Mouse (Mus musculus): ENCODE measurements at regions not wholly inside any gene's neighbourhood (a gene's known extent, or its start where the extent isn't known, plus 50 kb on each side); places are given as distances from the start of the nearest gene placed in this dataset.

GRCm38 (mm10) chr17:51683318-51683717, 149.8 kb downstream of the Satb1 start:
- no peak for ATAC-seq (replicated peaks; ENCODE audit: low read depth, poor library complexity, severe bottlenecking)

GRCm38 (mm10) chr17:51682368-51682767, 150.7 kb downstream of the Satb1 start:
- no peak for ATAC-seq (replicated peaks; ENCODE audit: low read depth, poor library complexity, severe bottlenecking)

- ATAC-seq (replicated peaks; ENCODE audit: low read depth, poor library complexity, severe bottlenecking) = no peak
These were observed 155.6 kb downstream of the Satb1 start for GRCm38 (mm10) chr17:51677451-51677850.

- no peak for ATAC-seq (replicated peaks; ENCODE audit: low read depth, poor library complexity, severe bottlenecking)
These were observed 174.7 kb downstream of the Satb1 start for GRCm38 (mm10) chr17:51658408-51658807.

- no peak for ATAC-seq (replicated peaks; ENCODE audit: low read depth, poor library complexity, severe bottlenecking)
These were observed 179.2 kb downstream of the Satb1 start for GRCm38 (mm10) chr17:51653881-51654280.

GRCm38 (mm10) chr17:51651880-51652279, 181.2 kb downstream of the Satb1 start:
- ATAC-seq (replicated peaks; ENCODE audit: low read depth, poor library complexity, severe bottlenecking) = 0 out of 2 replicates have a peak, but pooled peaks have one; percentile 54

- ATAC-seq (replicated peaks; ENCODE audit: low read depth, poor library complexity, severe bottlenecking) = no peak
These were observed 183.8 kb downstream of the Satb1 start for GRCm38 (mm10) chr17:51649213-51649815.

GRCm38 (mm10) chr17:51646416-51646815, 186.7 kb downstream of the Satb1 start:
- no peak for ATAC-seq (replicated peaks; ENCODE audit: low read depth, poor library complexity, severe bottlenecking)

GRCm38 (mm10) chr17:51645866-51646265, 187.2 kb downstream of the Satb1 start:
- no peak for ATAC-seq (replicated peaks; ENCODE audit: low read depth, poor library complexity, severe bottlenecking)

- no peak for ATAC-seq (replicated peaks; ENCODE audit: low read depth, poor library complexity, severe bottlenecking)
These were observed 190.4 kb downstream of the Satb1 start for GRCm38 (mm10) chr17:51642682-51643081.

GRCm38 (mm10) chr17:51635913-51636312, 197.2 kb downstream of the Satb1 start:
- no peak for ATAC-seq (replicated peaks; ENCODE audit: low read depth, poor library complexity, severe bottlenecking)

GRCm38 (mm10) chr17:51631574-51631973, 201.5 kb downstream of the Satb1 start:
- no peak for ATAC-seq (replicated peaks; ENCODE audit: low read depth, poor library complexity, severe bottlenecking)

GRCm38 (mm10) chr17:51620528-51620927, 212.6 kb downstream of the Satb1 start:
- ATAC-seq (replicated peaks; ENCODE audit: low read depth, poor library complexity, severe bottlenecking) = no peak

GRCm38 (mm10) chr17:51585263-51585662, 247.8 kb downstream of the Satb1 start:
- no peak for ATAC-seq (replicated peaks; ENCODE audit: low read depth, poor library complexity, severe bottlenecking)

- no peak for ATAC-seq (replicated peaks; ENCODE audit: low read depth, poor library complexity, severe bottlenecking)
These were observed 248.9 kb downstream of the Satb1 start for GRCm38 (mm10) chr17:51583984-51584880.

GRCm38 (mm10) chr17:51583277-51583676, 249.8 kb downstream of the Satb1 start:
- ATAC-seq (replicated peaks; ENCODE audit: low read depth, poor library complexity, severe bottlenecking) = no peak

- no peak for ATAC-seq (replicated peaks; ENCODE audit: low read depth, poor library complexity, severe bottlenecking)
These were observed 277.2 kb downstream of the Satb1 start for GRCm38 (mm10) chr17:51555854-51556253.

- ATAC-seq (replicated peaks; ENCODE audit: low read depth, poor library complexity, severe bottlenecking) = no peak
These were observed 278.6 kb downstream of the Satb1 start for GRCm38 (mm10) chr17:51554446-51554845.

GRCm38 (mm10) chr17:51552277-51553015, 280.6 kb downstream of the Satb1 start:
- no peak for ATAC-seq (replicated peaks; ENCODE audit: low read depth, poor library complexity, severe bottlenecking)

- ATAC-seq (replicated peaks; ENCODE audit: low read depth, poor library complexity, severe bottlenecking) = no peak
These were observed 286.1 kb downstream of the Satb1 start for GRCm38 (mm10) chr17:51546999-51547398.

GRCm38 (mm10) chr17:51542544-51542943, 290.5 kb downstream of the Satb1 start:
- peak; percentile 65 for ATAC-seq (replicated peaks; ENCODE audit: low read depth, poor library complexity, severe bottlenecking)
